Mouse (Mus musculus): ENCODE measurements at regions not wholly inside any gene's neighbourhood (a gene's known extent, or its start where the extent isn't known, plus 50 kb on each side); places are given as distances from the start of the nearest gene placed in this dataset.

DNA sequence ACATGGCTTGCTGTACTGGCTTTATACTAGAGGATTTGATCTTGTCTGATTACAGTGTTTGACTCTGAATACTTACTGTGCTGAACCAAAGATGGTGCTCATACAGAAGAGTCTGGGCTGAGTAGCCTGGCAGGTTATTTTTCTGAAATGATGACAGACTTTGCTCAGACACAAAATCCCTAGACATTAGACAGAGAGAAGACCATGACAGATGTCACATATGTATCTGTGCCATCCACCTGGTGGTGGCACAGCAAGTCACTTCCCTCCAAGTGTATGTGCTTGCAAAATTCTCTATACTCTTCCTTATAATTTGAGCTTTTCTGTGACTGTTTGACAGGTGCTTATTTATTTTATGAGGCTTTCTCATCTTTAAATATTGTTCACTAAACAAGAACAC lies 80.7 kb downstream of the Gm7361 start:
- DNase-seq: no peak

DNA sequence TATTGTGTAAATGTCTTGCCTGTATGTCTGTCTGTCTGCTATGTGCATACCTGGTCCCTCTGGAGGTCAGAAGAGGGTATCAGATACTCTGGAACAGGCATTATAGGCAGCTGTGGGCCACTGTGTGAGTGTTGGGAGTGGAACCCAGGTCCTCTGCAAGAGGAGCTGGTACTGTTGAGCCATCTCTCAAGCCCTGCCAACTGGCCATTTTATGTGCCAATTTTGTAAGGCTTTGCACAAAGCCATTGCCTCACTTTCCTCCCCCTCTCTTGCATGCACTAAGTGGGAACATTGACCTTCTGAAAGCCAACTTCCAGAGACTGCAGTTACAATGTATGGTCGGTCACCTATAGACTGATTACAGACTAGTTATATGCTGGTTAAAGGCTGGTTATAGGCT lies 81.8 kb downstream of the Gm7361 start:
- DNase-seq: no peak

DNA sequence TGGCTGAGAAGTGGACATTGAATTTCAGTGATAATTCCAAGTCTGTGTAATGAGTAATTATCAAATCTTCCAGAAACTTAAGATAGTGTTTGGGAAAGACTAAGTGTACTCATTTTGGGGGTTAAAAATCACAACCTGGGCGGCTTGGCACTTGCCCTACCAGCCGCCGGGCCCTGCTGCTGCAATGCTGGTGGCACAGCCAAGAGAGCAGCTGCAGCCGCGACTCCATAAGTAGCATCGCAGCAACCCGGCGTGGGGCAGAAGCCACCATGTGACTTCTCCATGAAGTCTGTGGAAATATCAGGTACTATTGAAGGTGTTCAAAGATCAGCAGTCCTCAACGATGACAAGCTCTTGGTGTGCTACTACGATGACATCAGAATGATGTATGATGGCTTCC lies 97.7 kb downstream of the Gm7361 start:
- no peak for DNase-seq

DNA sequence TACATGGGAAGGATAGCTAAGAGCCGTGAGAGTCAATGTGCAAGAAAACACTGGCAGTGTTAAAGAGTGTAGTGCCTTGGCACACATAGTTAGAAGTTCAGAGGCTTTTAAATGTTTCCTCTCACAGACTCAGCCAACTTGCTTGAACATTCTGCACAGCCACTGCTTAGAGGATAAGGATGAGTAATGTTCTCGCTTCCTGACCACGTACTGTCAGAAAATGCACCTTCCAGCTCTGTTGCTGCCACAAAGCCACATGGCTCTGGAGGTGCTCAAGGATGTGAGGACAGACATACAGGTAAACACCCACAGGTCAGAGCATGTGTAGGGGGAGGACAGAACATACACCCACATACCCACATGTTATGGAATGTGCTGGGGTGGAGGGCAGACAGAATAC lies 101.6 kb downstream of the Gm7361 start:
- DNase-seq: no peak

DNA sequence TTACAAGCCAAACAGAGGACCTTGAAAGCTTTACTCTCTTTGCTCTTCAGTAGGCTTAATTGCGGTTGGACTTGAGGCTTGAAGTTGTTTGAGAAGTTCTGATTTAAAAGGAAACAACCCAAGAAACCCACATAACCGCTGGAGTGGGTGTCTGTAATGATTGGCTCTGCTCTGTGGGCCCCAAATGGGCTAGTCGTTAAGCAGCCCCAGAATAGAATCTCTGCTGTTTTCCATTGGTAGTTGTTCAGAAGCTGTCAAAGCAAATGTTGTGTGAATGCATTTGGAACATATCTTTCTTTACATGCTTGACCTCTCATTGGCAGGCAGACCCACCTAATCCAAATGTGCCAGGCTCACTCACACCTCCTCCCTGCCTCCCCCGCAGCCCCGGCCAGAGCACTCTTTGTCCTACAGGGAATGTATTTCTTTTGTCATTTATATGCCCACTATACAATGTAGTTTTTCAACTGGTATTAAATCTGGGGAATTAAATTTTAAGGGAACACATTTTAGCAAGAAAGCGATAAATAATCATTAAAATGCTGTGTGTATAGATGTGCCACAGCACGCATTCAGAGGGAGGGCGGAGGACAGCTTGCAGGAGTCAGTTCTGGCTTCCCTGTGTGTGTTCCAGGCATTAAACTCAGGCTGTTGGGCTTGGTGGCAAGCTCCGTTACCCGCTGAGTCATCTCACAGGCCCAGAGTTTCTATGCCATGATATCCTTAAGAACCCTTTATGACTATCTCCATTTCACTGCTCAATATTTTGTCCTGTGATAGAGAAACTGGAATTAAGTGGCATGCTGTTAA lies 116.9 kb downstream of the Gm7361 start:
- DNase-seq: no peak

DNA sequence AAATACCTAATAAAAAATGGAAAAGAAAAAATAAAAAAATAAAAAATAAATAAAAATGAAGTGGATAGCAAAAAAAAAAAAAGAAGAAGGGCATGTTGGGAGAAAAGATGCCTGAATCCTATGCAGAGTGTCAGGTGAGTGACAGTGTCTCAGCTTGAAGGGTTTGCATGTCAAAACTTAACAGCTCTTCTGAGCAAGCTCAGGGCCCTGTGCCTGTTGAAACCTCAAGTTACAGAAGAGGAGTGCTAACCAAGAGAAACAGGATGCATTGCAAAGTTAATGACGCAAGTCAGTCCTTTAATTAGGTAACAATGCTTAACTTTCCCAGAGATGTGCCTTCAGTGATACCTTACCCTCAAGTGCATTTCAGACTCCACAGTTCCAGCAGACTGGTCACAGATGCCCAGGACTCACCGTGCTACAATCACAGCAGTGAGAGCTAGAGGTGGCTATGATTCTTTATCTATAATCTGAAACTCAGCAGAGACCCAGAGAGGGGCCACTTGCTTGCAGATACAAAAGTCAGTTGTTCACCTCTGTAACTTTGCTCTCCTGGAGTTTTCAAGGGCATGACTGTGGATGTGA lies 149.7 kb downstream of the Gm7361 start:
- DNase-seq: no peak

DNA sequence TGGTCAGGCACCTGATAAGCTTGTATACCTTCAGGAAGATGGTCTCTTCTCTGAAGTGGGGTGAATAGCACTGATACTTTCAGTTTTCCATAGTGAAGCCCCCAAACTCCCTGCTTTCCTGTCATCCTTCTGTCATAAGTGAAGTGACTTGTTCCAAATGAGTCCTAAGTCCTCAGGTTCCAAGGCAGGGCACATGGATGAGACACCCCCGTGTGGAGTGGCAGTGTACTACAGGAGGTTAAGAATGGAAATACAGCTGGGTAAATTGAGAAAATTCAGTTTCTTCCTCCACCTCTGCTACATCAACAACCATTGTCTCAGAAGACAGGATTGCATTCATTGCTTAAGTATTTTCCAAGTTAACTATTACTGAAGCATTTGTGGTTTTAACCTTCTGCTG lies 155.7 kb downstream of the Gm7361 start:
- no peak for DNase-seq

DNA sequence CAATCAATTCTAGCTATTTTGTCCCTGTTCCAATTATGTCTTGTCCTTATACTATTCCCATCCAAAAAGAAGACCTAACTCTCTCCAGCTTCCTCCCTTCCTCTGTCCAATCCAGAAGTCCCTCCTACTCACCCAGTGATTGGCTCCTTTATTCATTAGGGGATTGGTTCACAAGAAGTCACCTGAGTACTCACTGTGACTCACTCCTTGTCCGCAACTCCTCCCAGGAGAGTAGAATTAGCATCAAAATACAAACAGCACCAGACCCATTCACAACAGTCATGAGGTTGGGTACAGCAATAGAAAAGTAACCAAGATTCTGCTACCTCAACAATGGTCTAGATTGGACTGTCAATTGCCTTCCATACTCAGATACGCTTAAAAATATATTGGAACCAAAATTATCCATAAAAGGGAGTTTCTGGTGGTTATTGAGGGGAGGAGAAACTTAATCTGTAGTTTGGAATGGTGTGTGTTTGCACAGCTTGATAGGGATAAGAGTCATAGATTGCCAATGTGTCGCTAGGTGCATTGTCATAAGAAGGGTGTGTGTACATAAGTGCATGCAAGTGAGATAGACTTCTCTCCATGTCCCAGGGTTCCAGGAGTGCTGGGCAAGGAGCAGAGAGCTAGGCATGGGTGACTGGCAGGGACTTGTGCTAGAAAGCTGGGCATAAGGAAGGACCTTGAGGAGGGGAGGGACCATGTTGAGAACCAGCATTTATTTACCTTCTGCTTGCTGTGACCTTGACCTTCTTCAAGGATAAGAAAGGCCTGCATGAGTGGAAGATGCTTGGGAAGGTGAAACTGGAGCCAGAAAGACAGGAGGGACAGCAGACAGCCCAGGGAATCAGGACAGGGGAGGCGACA lies 187.1 kb downstream of the Gm7361 start:
- no peak for DNase-seq

DNA sequence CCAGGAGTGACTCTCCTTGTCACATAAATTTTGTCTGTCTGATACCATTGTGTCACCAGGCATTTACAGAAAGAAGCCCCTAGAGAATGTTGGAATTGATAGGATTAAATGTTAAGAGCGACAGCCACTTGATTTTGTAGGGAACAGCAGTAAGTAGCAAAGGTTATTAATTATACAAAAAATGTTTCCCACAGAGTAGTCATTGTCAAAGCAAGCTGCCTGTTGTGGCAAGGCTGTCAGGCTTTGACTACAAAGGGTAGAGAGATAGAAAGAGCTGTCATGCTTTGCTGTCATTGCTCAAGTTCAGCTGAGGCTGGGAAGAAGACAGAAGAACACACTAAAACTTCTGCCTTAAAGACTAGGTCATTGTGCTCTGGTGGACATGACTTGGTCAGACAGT lies 193.8 kb downstream of the Gm7361 start:
- no peak for DNase-seq

DNA sequence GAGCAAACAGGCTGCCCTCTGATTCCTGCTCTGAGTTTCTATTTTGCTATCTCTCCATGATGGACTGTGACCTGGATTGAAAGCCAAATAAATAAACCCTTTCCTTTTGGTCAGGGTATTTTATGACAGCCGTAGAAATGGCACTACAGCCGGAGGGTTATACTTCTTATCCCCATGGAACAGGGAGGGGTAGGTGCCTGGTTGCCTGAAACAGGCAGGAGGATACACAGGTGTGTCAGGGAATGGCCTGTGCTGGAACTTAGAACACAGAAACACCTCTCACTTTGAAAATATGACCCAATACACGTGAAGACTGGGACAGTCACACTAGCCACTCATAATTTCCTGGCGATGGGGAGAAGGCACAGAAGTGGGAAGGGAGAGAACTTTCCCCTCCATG lies 200.1 kb downstream of the Gm7361 start:
- DNase-seq: no peak

DNA sequence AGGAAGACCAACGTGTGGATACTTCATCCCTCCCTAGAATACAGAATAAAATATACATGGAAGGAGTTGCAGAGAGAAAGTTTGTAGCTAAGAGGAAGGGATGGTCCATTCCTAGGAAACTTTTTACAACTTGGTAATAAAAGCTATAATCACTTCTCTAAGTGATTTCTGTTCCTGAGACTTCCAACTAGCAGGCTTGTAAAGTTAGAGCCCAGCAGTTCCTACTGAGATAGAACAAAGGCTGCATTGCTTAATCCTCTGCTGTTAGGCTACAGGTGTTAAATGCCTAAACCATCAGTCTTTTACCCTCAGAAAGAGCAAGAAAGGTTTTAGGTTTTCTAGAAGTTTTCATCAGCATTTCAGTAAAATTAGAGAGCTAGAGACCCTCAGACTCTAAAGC lies 209.2 kb downstream of the Gm7361 start:
- DNase-seq: no peak

DNA sequence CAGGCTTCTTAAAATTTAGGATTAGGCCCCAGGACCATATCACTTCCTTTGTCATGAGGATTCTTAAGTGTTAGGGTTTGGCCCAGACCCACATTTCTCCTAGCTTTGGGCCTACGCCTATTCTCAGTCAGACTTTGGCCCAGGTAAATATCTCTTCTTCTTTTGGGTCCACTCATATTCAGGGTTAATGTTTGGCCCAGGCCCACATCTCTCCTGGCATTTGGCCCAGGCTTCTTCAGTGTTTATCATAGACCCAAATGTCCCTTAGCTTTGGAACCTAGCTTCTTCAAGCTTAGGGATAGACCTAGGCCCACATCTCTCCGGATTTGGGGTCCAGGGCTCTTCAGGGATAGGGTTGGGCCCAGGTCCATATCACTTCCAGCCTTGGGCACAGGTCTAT lies 228.2 kb downstream of the Gm7361 start:
- peak; percentile 40 for DNase-seq

DNA sequence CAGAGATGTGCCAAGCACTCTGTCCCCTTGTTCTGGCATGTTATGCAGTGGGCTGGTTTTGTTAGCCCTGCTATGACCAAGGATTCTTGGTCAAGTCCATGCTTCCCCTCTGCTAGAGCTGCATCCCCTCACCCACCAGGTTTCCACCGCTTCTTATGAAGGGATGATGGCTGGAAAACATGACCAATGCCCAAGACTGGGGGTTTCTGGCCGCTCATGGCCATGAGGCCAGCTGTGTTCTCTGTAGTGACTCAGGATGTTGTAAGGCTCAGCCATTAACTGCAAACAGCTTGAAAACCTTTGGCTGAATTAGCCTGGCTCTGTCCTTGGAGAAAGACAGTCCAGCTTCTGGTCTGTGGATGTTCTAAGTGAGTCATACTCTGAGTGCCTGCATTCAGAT lies 236.5 kb downstream of the Gm7361 start:
- DNase-seq: no peak

DNA sequence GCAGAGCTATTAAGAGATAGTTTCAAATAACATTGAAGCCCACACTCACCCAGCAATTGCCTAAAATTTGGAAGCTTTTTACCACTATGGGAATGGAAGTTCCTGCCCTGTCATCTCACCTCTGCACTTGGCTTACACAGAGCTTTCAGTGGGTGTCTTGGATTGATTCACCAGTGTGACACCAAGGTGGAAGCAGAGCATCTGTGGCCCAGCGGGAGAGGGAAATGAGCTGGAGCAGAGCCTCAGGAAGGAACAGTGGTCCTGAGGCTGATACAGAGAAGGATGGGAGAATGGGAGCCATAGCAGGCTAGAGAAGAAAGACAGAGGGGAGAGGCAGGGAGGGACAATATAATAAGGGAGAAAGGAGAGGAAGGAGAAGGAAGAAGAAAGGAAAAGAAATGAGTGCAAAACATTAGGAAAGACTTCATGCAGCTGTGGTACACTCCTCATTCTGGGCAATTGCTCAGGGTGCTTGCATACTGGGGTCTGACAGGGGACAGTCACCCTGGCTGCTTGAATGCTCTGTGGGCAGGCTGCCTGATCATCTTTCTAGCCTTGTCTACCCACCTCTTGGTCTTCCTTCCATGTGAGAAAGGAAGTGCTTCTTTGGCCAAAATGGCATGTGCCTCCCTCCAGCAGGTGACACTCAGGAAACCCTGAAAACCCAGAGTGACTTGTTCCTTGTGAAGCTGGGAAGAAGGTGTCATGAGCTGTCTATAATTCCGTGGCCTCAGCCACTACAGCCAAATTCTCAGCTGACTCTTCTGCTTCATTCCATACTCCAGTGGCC lies 240.3 kb downstream of the Gm7361 start:
- no peak for DNase-seq

DNA sequence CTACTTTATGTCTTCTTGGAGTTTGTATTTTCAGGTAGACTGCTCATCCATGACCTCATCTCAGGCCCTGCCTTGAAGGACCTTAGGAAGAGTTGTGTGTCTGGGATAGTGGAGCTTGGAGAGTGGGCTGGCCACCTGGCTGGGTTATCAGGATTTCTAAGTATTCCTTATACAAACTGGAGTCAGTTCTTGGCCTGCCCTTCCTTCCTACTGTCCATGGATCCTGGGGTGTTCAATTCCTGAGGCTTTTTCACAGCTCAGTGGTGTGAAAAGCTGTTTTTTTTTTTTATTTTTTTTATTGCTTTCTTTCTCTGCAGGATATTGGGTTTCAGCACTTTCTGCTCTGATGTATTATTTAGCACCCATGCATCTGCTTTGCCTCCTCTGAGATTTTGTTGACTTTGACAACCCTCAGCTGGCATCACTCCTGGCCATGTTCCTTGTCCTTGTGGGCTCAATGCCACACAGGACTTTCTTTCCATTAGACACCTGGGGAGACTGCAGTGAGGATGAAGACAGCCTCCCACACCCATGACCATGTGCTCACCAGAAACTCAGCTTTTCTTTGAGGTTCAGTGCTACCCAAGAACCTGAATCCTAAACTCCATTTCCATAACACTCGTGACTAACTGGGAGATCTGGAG lies 252.2 kb downstream of the Gm7361 start:
- no peak for DNase-seq

DNA sequence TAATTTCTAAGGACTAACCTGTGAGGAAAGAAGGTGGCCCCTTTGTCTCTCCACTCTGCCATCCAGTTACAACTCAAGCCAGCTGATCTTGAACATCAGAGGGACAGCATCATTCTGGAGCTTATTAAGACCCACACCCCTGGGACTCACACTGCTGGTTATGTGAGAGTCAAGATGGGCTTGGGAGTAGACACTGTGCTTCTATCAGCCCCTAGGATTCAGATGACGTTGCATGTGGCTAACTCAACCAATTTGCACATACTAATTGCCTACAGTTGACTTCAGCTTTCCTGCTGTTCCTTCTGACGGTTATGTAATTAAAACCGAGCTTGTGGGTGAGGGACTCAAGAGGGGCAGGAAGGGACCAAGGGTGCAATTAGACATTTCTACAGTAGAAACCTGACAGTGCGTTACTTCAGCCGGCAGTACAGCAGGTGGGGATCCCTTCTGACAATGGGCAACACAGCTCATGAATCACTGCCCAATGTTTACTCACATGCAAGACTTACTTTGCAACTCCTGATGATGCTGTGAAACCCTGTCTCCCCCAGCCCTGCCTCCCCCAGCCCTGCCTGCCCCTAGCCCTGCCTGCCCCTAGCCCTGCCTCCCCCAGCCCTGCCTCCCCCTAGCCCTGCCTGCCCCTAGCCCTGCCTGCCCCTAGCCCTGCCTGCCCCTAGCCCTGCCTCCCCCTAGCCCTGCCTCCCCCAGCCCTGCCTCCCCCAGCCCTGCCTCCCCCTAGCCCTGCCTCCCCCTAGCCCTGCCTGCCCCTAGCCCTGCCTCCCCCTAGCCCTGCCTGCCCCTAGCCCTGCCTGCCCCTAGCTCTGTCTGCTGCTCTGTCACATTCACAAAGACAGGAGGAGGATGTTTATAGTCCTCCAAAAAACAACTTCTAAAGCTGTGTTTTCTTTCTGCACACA lies 255.8 kb downstream of the Gm7361 start:
- DNase-seq: peak; percentile 21

DNA sequence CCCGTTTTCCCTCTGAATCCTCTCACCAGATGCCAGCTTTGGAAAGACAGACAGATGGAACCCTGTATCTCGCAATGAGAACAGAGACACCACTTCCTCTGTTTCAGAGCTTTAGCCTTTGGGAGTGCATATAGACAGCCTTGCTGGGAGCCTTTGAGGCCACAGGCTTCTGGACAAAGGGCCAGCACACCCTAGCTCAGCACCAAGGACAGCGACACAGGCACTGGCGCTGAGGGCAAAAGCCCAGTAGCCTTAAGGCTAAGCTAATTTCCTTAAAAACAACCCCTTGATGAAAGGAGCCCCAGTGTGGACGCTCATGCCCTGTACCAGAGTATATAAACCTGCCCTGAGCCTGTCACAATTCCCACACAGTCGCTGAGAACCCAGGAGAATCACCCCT lies 278.1 kb downstream of the Gm7361 start:
- peak; percentile 45 for DNase-seq

DNA sequence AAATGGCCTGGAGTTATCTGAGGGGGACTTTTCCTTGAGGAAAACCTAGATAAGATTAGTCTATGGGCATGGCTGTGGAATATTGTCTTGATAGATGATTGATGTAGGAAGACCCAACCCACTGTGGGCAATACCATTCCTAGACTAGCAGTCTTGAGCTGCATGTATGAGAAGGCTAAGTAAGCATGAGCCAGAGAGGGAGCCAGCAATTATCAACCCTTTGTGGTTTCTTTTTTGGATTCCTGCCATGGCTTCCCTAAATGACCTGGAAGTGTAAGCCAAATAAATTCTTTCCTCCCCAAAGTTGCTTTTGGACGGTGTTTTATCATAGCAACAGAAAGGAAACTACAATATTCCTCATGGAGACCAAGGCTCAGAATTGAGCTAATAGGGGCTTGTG lies 253.7 kb upstream of the Dpp6 start:
- peak; percentile 1 for DNase-seq

DNA sequence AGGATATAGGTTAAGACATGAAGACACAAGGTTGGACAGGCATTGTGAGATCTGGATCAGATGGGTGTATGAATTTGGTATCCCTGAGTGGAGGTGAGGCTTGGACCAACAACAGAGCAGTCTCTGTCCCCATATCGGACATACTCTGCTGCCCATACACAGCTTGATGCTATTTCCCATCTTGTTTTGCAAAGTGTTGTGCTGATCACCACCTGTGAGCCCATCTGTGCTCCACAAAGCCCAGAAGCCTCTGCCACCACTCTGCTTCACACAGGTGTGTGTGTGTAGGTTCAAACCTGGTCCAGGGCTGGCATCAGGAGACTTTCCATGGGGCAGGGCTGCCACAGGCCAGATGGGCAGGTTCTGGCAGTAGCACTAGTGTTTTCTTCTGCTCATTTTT lies 252.9 kb upstream of the Dpp6 start:
- no peak for DNase-seq

DNA sequence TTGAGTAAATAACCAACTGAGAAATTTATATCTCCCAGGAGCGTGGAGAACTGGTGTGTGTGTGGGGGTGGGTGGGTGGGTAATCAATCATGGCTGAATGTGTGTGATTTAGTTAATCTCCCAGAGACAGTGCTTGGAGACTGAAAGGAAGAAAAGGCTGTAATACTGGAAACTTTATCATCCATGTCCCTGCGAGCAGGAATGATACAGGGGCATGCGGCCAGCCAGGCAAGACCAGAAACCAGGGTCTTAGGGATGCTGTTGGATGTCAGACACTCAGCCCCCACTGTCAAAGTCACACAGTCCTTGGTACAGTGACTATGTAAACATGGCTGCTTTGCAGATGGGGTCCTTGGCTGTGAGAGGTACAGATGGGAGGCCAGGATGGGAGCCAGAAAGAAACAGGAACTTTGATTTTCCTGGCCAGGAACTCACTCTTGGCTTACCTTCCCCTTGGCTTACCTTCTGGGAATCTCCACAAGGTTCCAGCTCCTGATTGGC lies 244.3 kb upstream of the Dpp6 start:
- no peak for DNase-seq

DNA sequence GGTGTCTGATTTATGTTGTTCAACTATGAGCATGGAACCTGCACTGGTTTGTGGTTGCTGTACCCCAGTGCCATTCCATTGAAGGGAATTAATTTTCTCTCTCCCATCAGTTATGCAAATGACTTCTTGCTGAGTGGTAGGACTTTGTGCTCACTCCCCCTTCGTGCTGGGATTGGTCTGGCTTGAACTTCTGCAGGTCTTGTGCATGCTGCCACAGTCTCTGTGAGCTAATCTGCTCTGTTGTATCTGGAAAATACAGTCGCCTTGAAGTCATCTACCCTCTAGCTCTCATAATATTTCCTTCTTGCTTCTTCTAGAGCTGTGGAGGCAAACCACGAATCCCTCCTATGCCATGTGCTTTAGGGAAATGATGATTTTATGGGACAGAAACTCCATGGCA lies 243.6 kb upstream of the Dpp6 start:
- no peak for DNase-seq
